Mouse (Mus musculus) lung, adult 2 months (tissue): ENCODE results near the gene Gm47955.

Source experiments
- CTCF ChIP-seq: fragments of 200-500 bp; IDR thresholded peaks from 2 replicates; pipeline ENCODE4 v1.5.1; 2011; ENCODE audit warnings: mild to moderate bottlenecking, low read length, control low read depth; ENCODE audit not compliant: insufficient read depth
- POLR2A ChIP-seq: fragments of 200-500 bp; IDR thresholded peaks from 2 replicates; pipeline ENCODE4 v1.6.1; 2011; ENCODE audit warnings: low read depth, mild to moderate bottlenecking, control low read depth, low read length, borderline replicate concordance; ENCODE audit errors: extremely low read depth

DNA sequence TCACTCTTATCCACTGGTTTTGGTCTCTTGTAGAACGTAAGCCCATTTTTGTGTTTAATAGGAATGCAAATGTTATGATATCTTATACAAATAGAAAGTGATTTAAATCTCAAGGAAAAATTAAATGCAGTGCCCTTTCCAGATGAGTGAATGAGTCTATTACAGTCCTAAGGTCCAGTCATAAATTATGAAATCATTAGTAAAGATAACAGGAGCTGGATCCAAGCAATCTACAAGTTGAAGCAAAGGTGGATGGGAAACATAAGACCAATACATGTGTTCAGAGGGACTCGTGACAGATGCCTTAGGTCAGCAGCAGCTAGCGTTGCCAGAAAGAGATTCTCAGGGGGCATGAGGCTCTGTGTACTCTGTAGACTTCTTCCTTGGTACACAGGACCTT lies 31.5 kb downstream of the Gm47955 start:
- no peak for TF ChIP-seq CTCF
- TF ChIP-seq POLR2A, result no peak
